ENCODE assay signal across 23 mouse cellular contexts in the genomic region with DNA sequence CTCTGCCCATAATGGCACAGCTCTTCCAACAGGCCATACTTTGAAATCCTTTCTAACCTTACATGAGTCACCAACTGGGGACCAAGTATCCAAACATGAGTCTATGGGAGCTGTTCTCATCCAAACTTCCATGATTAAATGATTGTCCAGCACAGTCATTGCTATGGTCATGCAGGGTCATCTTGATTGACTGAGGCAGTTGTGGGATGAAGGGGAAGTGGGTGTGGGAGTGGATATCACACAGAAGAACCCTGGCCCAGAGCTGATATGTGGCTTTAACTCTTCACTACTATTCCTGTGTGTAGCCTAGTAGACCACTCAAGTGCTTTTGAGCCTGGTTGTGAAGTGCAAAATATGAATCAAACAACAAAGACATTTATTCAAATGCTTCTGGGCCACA. TPM values are rescaled to one million over a fixed set of nuclear protein-coding genes. Genes with fewer than 3 reads are reported as not detected.
DNase-seq lines count a peak whose midpoint lies in the region; TF ChIP-seq lines count a peak whose summit lies in the region.
"Had no signal": no experiment of that assay in that cellular context is flagged by ENCODE, and none has a peak within 500 bp of the region (broad histone marks: within the 10 kb centered on the region; RNA-seq: fewer than 3 reads in every experiment).

No protein-coding gene starts in this region.

- H3K4me1 ChIP-seq in heart, embryonic 10.5 days = peaks cover 27% of the 10 kb centered on the region

- H3K9me3 ChIP-seq in heart, embryonic 10.5 days = no peaks in the 10 kb centered on the region
- H3K9me3 ChIP-seq: embryonic facial prominence, embryonic 10.5 days; embryonic facial prominence, embryonic 12.5 days; forebrain, embryonic 13.5 days; forebrain, embryonic 15.5 days had no signal

- H3ac ChIP-seq in C2C12 (ENCODE audit: control insufficient read depth, insufficient read length, low read depth) (no peak overlapping the region), myocyte (ENCODE audit: control insufficient read depth, insufficient read length) (no peak overlapping the region)

- peaks cover 13% of the 10 kb centered on the region for H3K27me3 ChIP-seq in heart, embryonic 10.5 days (ENCODE audit: insufficient read depth, poor library complexity, severe bottlenecking)
- H3K27me3 ChIP-seq in C2C12 (ENCODE audit: control insufficient read depth, insufficient read depth, insufficient read length) (no peaks in the 10 kb centered on the region), myocyte (ENCODE audit: control insufficient read depth, insufficient read depth, insufficient read length) (no peaks in the 10 kb centered on the region)
- H3K27me3 ChIP-seq: forebrain, embryonic 15.5 days; Patski had no signal

- H3K4me3 ChIP-seq in heart, embryonic 10.5 days = no peak overlapping the region
- H3K4me3 ChIP-seq in C2C12 (ENCODE audit: insufficient read depth, poor library complexity, severe bottlenecking) (no peak overlapping the region), myocyte (no peak overlapping the region)
- H3K4me3 ChIP-seq: forebrain, embryonic 13.5 days; forebrain, embryonic 15.5 days had no signal

- DNase-seq in heart, adult 11 months = peak; percentile 72
- DNase-seq in heart, embryonic 10.5 days (ENCODE audit: low spot score) = no peak
- peak; percentile 4 for DNase-seq in thymus, postnatal 4 days
- DNase-seq in thymus, postnatal 10 days (ENCODE audit: low spot score in 2 of 2) = no peak
- no peak for DNase-seq in neural tube, embryonic 10.5 days (ENCODE audit: extremely low spot score, low spot score)
- DNase-seq in frontal cortex, postnatal 25 days (ENCODE audit: low spot score in 2 of 2) = no peak
- DNase-seq: adrenal gland, adult 8-10 months; adrenal gland, postnatal 14 days; adrenal gland, postnatal 36 days; B cell, adult 2 months; cerebellum, adult 11-12 months; cerebellum, adult 2 months; cerebellum, adult 9-10 months; cerebellum, postnatal 10 days; cerebellum, postnatal 25 days; forebrain, postnatal 0 days had no signal

- no peaks in the 10 kb centered on the region for H3K79me3 ChIP-seq in C2C12 (ENCODE audit: low read depth)

- H3K79me2 ChIP-seq in C2C12 (ENCODE audit: control insufficient read depth, insufficient read depth) (peaks cover 15% of the 10 kb centered on the region), myocyte (ENCODE audit: control insufficient read depth, insufficient read depth) (peaks cover 7% of the 10 kb centered on the region)

- peak overlapping the region; percentile 10 for H3K4me2 ChIP-seq in myocyte (ENCODE audit: low read depth)
- H3K4me2 ChIP-seq: forebrain, embryonic 15.5 days had no signal

- no peaks in the 10 kb centered on the region for H3K36me3 ChIP-seq in heart, embryonic 10.5 days
- H3K36me3 ChIP-seq in C2C12 (ENCODE audit: control insufficient read depth, insufficient read depth) = no peaks in the 10 kb centered on the region
- no peaks in the 10 kb centered on the region for H3K36me3 ChIP-seq in myocyte (ENCODE audit: control insufficient read depth, insufficient read depth)
- H3K36me3 ChIP-seq: embryonic facial prominence, embryonic 10.5 days; embryonic facial prominence, embryonic 12.5 days; forebrain, embryonic 15.5 days had no signal

- no peak for TF ChIP-seq CTCF in C2C12 (IDR thresholded peaks at IDR 0.05; ENCODE audit: control insufficient read depth, insufficient read depth, insufficient read length)

- no peak overlapping the region for H3K27ac ChIP-seq in heart, embryonic 10.5 days
- H3K27ac ChIP-seq: embryonic facial prominence, embryonic 10.5 days; embryonic facial prominence, embryonic 12.5 days; forebrain, embryonic 13.5 days; forebrain, embryonic 15.5 days had no signal

- TF ChIP-seq POLR2A in myocyte (IDR thresholded peaks at IDR 0.05; ENCODE audit: insufficient read length, low read depth) = no peak

TF ChIP-seq in C2C12, 6 proteins besides CTCF, POLR2A, EP300 and RAD21:
- no peak for TF ChIP-seq MYOG (IDR thresholded peaks at IDR 0.05; ENCODE audit: control insufficient read depth, extremely low read depth, insufficient read length)
- TF ChIP-seq USF1 (IDR thresholded peaks at IDR 0.05; ENCODE audit: low read depth) = no peak
- peak; percentile 88 for TF ChIP-seq MYOD1 (IDR thresholded peaks at IDR 0.05; ENCODE audit: control insufficient read depth, insufficient read length, low read depth)
- no peak for TF ChIP-seq FOSL1 (IDR thresholded peaks at IDR 0.05; ENCODE audit: insufficient read depth, low read length, poor library complexity, severe bottlenecking)
TF ChIP-seq in C2C12: peak in this region for 1.

TF ChIP-seq in myocyte, 11 proteins besides CTCF, POLR2A, EP300 and RAD21:
- TF ChIP-seq MYOD1 (IDR thresholded peaks at IDR 0.05; ENCODE audit: control insufficient read depth in 1 of 3, insufficient read length in 2 of 3, low read depth in 2 of 3) (peak in 2 of 3 experiments; percentile 78 to 83), REST (IDR thresholded peaks at IDR 0.05; ENCODE audit: insufficient read depth, insufficient read length) (no peak)

RNA-seq across cellular contexts. Expression of gene Tnip2, which starts 1.3 kb away (rescaled TPM):
- polyA plus RNA-seq in heart, embryonic 10.5 days (2016; fragmentation: Nextera tagmentation; extraction: Ambion mirVana) = 9.9 and 14.6 TPM in 2 replicates
- polyA plus RNA-seq in C2C12 (2012; fragmentation: generic; extraction: Trizol) (9.3 TPM), myocyte (2012; fragmentation: generic; extraction: Trizol) (10.6 TPM)

RNA-seq across cellular contexts. Expression of gene Sh3bp2, which starts 10.5 kb away (rescaled TPM):
- 3.6 and 6.0 TPM in 2 replicates for polyA plus RNA-seq in heart, embryonic 10.5 days (2016; fragmentation: Nextera tagmentation; extraction: Ambion mirVana)
- polyA plus RNA-seq in C2C12 (2012; fragmentation: generic; extraction: Trizol) = 10.2 TPM
- 14.3 TPM for polyA plus RNA-seq in myocyte (2012; fragmentation: generic; extraction: Trizol)

RNA-seq across cellular contexts. Expression of gene Add1, which starts 58.4 kb away (rescaled TPM):
- polyA plus RNA-seq in heart, embryonic 10.5 days (2016; fragmentation: Nextera tagmentation; extraction: Ambion mirVana) = 177 and 187 TPM in 2 replicates
- polyA plus RNA-seq in C2C12 (2012; fragmentation: generic; extraction: Trizol) = 151 TPM
- 160 TPM for polyA plus RNA-seq in myocyte (2012; fragmentation: generic; extraction: Trizol)

Comparison
In these comparisons a context has a peak if more than half of its experiments do, and no peak if none do; other contexts are left out.
1. DNase-seq: peak in heart, adult 11 months (single experiment) and thymus, postnatal 4 days (single experiment); none in heart, embryonic 10.5 days (single experiment), thymus, postnatal 10 days (0 of 2), neural tube, embryonic 10.5 days (single experiment) and frontal cortex, postnatal 25 days (0 of 2).